Mouse (Mus musculus) heart, embryonic 10.5 days (tissue): ENCODE measurements around the gene Smim24. TPM values are rescaled to one million over a fixed set of nuclear protein-coding genes. Genes with fewer than 3 reads are reported as not detected.
A peak's percentile ranks its signal among the peaks of the same experiment; 100 is the strongest.

ENCODE experiments used
- DNase-seq: peaks from one replicate; pipeline ENCODE4 v3.0.0-alpha.2; 2017; ENCODE audit warnings: low spot score
- H3K27ac ChIP-seq: fragments of 300-500 bp; sonication (generic); 2 replicates; pipeline ENCODE4 v1.5.1; 2016; ENCODE audit warnings: mild to moderate bottlenecking
- H3K27me3 ChIP-seq: fragments of 300-500 bp; sonication (generic); 2 replicates; pipeline ENCODE4 v1.6.1; 2016; ENCODE audit warnings: mild to moderate bottlenecking; ENCODE audit not compliant: poor library complexity, insufficient read depth, severe bottlenecking
- H3K36me3 ChIP-seq: fragments of 300-500 bp; sonication (generic); 2 replicates; pipeline ENCODE4 v1.6.1; 2016; ENCODE audit warnings: mild to moderate bottlenecking, moderate library complexity
- H3K4me1 ChIP-seq: fragments of 300-500 bp; sonication (generic); 2 replicates; pipeline ENCODE4 v1.6.1; 2016; ENCODE audit warnings: mild to moderate bottlenecking
- H3K4me3 ChIP-seq: fragments of 300-500 bp; sonication (generic); 2 replicates; pipeline ENCODE4 v1.5.1; 2016; ENCODE audit warnings: mild to moderate bottlenecking, moderate library complexity
- H3K9me3 ChIP-seq: fragments of 300-500 bp; sonication (generic); 2 replicates; pipeline ENCODE4 v1.6.1; 2016; ENCODE audit warnings: mild to moderate bottlenecking, moderate library complexity
- WGBS: fragments of 180-500 bp; shearing (Covaris S2); methylation state at CpG from one replicate; pipeline ENCODE4 v1.1.7; 2016; 5-methylcytosine and 5-hydroxymethylcytosine counted together
- polyA plus RNA-seq: library from polyadenylated mRNA; unstranded; fragments of >200 nt; fragmentation: Nextera tagmentation; extraction: Ambion mirVana; gene quantifications from 2 replicates; pipeline ENCODE4 v1.2.1, GENCODE M21; 2016

Gene Smim24
- polyA plus RNA-seq, 1 experiment from 2014 or later, result 4.0 TPM

DNA sequence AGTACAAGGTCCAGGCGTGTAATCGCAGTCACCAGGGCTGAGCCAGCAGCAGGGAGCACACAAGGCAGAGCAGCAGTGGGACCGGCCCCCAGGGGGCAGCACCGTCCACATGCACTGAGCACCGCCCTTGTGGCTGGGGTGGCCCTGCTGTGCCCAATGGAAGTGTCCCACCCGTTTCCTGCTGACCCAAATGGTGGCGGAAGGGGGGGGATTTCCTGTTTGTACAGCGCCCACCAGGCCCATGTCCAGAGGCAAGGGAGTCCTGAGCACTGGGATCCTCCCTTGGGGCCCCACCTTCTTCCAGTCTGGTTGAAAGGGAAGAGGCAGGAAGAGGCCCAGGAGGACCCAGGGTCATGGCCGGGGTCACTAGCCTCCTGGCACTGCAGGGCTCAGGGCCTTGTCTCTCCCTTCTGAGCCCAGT, 16.0 kb downstream of the Smim24 start:
- WGBS, result 10% methylated on average over 9 of the region's 9 CpGs
- H3K36me3 ChIP-seq, result peaks cover 25% of the 10 kb centered on the region

DNA sequence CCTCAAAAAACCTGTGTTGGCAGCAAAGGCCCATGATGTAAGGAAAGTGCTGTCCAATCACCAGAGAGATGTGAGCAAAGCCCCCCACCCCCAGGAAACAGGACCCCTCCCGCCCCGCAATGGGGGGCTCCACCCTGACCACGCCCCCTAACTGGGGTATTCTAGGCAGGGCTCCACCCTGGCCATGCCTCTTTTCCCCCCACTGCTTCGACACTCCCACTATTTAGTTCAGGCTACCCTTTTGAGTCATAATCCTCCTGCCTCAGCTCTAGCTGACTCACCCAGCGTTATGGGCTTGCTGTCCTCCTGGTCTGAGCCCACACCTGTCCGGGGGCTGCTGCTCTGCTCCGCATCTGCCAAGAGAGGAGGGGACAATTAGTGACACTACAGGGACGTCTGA, 16.5 kb downstream of the Smim24 start:
- 21% methylated on average over 8 of the region's 8 CpGs for WGBS
- Histone ChIP-seq H3K9me3 (no peaks in the 10 kb centered on the region), H3K4me1 (peaks cover 93% of the 10 kb centered on the region), H3K27ac (peak overlapping the region; percentile 86), H3K27me3 (peaks cover 45% of the 10 kb centered on the region), H3K4me3 (peak overlapping the region; percentile 54), H3K36me3 (peaks cover 20% of the 10 kb centered on the region)
- no peak for DNase-seq

More for the DNA sequence above, 16.0 kb downstream of the Smim24 start:
- Histone ChIP-seq H3K27ac (peak overlapping the region; percentile 86), H3K9me3 (no peaks in the 10 kb centered on the region), H3K4me1 (peaks cover 93% of the 10 kb centered on the region), H3K27me3 (peaks cover 49% of the 10 kb centered on the region), H3K4me3 (peak overlapping the region; percentile 54)
- peak; percentile 93 for DNase-seq

DNA sequence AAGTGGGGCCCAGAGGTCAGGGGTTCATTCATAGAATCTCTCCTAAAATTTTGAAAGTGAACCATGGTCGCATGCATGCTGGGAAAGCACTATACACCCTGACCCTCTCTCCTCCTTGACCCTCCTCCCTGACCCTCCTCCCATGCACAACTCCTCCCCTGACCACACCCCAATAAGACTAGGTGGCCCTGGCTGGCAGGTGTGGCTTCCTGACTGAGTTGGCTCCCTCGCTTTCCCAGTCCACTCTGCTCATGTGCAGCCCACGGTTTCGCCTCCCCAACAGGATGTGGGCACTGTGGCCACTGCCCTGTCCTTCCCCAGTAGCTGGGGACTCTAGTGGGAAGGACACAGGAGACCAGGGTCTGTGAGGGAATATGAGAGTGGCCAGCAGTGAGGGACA, 17.5 kb downstream of the Smim24 start:
- Histone ChIP-seq H3K36me3 (peaks cover 12% of the 10 kb centered on the region), H3K9me3 (no peaks in the 10 kb centered on the region), H3K27ac (peak overlapping the region; percentile 86), H3K4me1 (peaks cover 96% of the 10 kb centered on the region), H3K4me3 (no peak overlapping the region), H3K27me3 (peaks cover 35% of the 10 kb centered on the region)
- WGBS, result 58% methylated on average over 4 of the region's 4 CpGs
- DNase-seq, result no peak

DNA sequence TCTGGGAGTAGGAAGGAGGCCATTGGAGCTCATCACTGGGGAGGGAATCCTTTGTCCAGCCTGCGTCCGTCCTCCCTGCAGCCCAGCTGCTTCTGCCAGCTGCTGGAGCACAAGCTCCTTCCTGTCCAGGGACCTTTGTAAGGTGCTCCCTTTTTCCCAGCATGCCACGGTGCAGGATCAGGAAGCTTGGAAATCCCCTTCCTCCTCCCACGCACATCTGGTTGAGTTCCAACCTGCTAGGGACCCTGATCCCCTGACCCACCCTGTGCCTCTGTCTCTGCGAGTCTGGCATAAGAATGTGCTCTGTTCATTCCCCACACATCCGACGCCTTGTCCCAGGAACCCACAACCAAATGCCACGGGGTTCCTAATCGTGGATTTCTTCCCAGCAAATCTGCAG, 18.1 kb downstream of the Smim24 start:
- 70% methylated on average over 9 of the region's 9 CpGs for WGBS
- H3K4me3 ChIP-seq, result no peak overlapping the region

DNA sequence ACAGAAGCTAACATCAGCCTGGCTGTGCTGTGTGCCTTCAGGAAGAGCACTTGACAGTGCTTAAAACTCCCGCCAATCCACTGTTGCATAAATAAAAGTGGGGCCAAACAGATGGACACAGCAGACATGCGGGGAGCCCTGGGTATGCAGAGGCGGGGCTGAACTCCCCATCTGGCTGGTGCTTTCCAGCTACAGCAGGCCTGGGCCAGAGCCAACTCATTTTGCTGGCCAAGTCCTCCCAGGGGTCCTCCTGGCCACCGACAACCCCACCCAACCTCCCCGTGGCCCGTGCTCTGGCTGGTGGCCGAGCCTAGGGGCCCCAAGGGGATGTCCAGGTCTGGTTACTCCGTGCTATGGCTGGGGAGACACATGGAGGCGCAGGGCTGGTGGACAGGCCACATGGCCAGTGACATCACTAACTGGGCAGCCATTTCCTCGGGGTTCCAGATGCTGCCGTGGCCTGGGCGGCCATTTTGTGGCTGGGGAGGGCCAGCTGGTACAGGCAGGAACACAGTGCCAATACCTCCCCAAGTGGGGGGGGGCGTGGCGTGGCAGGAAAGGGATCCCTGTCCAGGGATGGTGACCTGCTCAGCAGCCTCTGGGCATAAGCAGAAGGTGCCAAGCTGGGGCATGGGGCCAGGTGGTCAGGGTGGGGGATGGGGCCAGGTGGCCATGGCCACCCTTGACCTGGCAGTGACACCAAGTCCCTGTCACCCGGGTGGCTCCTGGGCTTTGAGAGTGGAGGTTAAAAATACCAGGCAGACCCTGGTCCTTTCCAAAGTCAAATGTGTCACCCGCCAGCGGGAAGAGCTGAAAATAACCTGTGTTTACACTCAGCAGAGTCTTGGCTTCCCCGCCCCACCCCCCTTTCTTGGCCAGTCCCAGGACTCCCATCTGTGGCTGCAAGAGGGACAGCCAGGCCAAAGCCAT, 18.9 kb downstream of the Smim24 start:
- Histone ChIP-seq H3K27me3 (peaks cover 21% of the 10 kb centered on the region), H3K9me3 (no peaks in the 10 kb centered on the region), H3K4me1 (peaks cover 100% of the 10 kb centered on the region), H3K36me3 (peaks cover 4% of the 10 kb centered on the region; the same call in 1 of the 2 replicates), H3K27ac (peak overlapping the region; percentile 86), H3K4me3 (peak overlapping the region; percentile 35)
- 60% methylated on average over 18 of the region's 18 CpGs for WGBS
- DNase-seq, result no peak

More for the DNA sequence above, 18.1 kb downstream of the Smim24 start:
- DNase-seq, result no peak
- Histone ChIP-seq H3K27me3 (peaks cover 28% of the 10 kb centered on the region), H3K9me3 (no peaks in the 10 kb centered on the region), H3K27ac (peak overlapping the region; percentile 86), H3K4me1 (peaks cover 100% of the 10 kb centered on the region), H3K36me3 (peaks cover 6% of the 10 kb centered on the region)

DNA sequence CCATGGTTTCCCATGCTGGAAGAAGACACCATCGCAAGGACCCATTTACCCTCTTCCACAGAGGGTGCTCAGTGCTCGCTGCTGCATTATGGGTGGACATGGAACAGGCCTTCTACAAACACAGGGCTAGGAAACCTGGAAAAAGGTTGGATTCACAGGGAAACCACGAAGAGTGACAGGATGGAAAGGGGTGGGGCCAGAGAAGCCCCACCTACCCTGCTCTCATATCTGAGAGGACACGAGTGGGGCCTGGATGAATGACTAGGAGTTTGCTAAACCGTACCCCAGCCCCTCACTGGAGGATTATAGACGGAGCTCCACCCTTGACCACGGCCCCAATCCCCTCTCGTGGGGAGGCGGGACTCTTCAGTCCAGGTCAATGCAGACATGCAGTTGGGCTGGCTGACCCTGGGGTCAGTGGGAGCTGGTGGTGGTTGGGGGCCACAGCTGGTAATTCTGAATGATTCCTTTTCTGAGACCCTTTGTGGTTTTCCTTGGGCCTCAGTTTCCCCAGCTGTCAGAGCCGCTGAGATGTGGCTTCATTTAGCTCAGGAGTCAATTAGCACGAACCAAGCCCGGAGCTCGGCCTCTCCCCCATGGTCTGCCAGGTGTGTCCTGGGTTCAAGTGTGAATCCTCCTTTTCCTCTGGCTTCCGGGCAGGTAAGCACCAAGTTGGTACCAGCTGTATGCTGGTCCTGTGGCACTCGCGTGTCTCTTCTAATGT, 19.9 kb downstream of the Smim24 start:
- DNase-seq, result no peak
- Histone ChIP-seq H3K27ac (peak overlapping the region; percentile 86), H3K4me3 (0 out of 2 replicates have a peak overlapping the region, but pooled peaks have one; percentile 35), H3K27me3 (peaks cover 19% of the 10 kb centered on the region), H3K36me3 (no peaks in the 10 kb centered on the region), H3K4me1 (peaks cover 100% of the 10 kb centered on the region), H3K9me3 (no peaks in the 10 kb centered on the region)
- 73% methylated on average over 16 of the region's 16 CpGs for WGBS

DNA sequence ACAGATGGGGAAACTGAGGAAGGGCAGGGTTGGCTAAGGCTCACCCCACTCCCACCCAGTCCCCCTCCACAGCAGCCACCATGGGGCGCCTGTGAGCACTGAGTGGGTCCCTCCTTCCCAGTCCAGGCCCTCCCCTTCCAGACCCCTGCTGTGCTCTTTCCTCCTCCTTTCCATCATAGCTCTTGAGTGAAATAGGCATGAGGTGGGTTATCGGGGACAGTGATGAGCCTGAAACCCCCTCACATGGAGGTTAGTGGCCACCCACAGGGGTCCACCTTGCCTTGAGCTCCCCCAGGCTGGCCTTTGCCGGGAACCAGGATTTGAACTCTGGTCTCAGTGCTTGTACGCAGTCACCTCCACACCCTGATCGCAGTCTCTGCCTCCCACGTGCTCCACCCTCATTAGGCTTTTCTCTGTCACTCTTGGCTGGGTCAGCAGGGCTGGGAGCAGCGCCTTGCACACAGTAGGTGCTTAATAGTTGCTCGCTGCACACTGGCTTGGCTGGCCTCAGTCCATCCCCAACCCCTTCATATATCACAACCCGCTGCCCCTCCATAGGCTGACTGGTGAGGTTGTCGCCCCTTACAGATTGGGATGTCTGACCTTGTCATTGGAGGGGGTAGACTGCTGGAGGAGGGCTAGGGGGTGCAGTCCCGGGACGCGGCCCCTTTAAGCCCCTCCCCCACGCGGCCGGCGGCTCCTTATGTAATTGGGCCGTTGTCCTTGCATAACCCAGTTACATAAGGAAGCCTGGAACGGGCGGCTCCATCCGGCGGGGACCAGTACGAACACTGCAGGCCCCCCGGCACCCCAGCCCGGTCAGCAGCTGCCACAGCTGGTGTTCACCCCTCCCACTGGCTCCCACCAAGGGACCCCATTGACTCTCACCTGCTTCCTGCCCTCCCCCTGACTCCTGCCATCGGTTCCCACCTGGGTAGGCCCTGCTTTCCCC, 20.7 kb downstream of the Smim24 start:
- Histone ChIP-seq H3K4me1 (peaks cover 100% of the 10 kb centered on the region), H3K4me3 (peak overlapping the region; percentile 39), H3K27me3 (peaks cover 17% of the 10 kb centered on the region), H3K27ac (peak overlapping the region; percentile 86), H3K9me3 (no peaks in the 10 kb centered on the region), H3K36me3 (no peaks in the 10 kb centered on the region)
- no peak for DNase-seq
- WGBS, result 28% methylated on average over 26 of the region's 26 CpGs

DNA sequence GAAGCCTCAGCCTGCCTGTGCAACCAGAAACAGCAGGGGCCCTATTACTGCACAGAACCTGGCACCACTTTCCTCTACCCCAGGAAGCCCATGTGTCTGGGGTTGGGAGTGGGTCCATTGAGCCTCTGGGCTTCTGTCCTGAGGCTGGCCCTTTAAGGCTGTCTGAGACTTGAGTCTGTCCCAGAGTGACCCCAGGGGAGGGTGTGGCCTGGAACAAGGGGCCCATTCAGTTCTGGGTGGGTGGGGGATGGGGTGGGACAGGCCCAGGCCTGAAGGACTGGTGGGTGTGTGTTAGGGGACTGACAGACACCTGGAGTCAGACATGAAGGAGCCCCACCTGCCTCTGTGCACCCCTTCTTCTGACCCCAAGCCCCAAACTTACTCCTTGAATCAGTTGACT, 21.8 kb downstream of the Smim24 start:
- Histone ChIP-seq H3K27ac (peak overlapping the region; percentile 86), H3K27me3 (peaks cover 21% of the 10 kb centered on the region), H3K9me3 (no peaks in the 10 kb centered on the region), H3K4me1 (peaks cover 97% of the 10 kb centered on the region), H3K4me3 (no peak overlapping the region), H3K36me3 (peaks cover 1% of the 10 kb centered on the region; the same call in 1 of the 2 replicates)
- DNase-seq, result no peak

DNA sequence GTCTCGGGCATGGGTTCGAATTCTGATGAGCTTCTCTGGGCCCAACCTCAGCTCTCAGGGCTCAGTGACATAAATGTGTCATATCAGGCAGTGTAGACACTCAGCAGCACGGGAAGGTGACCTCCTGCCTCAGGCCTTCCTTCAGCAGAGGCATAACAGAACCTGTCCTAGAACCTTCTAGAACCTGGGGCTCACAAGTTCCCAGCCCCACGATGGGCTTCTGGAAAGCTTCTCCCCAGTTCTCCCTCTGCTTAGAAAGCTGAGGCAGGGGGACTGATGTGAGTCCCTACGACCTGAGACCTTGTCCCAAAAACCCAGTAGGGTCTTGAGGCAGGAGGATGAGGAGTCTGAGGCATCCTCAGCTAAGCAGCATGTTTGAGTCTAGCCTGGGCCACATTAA, 22.3 kb downstream of the Smim24 start:
- Histone ChIP-seq H3K27me3 (peaks cover 25% of the 10 kb centered on the region), H3K4me1 (peaks cover 96% of the 10 kb centered on the region), H3K36me3 (peaks cover 6% of the 10 kb centered on the region; the same call in 1 of the 2 replicates), H3K9me3 (no peaks in the 10 kb centered on the region), H3K4me3 (no peak overlapping the region), H3K27ac (peak overlapping the region; percentile 86)
- 76% methylated on average over 5 of the region's 5 CpGs for WGBS
- DNase-seq, result no peak

DNA sequence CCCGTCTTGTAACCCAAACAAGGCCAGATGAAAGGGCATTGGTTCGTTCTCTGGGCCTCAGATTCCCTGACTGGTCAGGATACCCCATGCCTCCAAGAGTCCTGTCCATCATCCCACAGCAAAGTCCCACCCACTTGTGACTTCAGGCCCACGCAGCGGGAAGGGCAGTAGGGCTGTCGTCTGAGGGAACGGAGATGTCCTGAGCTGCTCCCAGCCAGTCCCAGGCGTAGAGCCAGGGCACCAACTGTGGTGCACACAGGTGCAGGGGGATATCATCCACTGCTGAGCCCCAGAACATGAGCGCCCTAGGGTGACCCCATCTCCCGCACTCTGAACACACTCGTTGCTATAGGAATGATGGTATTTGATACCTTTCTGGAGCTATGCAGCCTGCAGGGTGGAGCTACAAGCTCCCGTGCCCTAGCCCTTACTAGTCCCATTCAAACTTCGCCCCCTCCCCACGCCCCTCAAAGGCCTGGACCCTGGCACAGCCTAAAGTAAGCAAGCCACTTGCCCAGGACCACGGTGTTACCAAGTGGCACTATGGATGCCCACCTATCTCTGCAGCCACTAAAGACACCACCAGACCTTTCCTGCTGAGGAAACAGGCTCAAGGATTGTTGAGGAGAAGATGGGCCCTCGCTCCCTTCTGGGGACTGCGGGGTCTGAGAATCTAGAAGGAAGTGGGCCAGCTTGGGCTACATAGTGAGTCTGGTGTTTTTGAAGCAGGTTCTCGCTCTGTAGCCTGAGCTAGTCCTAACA, 22.9 kb downstream of the Smim24 start:
- Histone ChIP-seq H3K27ac (peak overlapping the region; percentile 86; the same call in 1 of the 2 replicates), H3K36me3 (peaks cover 9% of the 10 kb centered on the region; the same call in 1 of the 2 replicates), H3K27me3 (peaks cover 31% of the 10 kb centered on the region), H3K4me3 (no peak overlapping the region), H3K4me1 (peaks cover 94% of the 10 kb centered on the region), H3K9me3 (no peaks in the 10 kb centered on the region)
- no peak for DNase-seq
- WGBS, result 63% methylated on average over 17 of the region's 17 CpGs

DNA sequence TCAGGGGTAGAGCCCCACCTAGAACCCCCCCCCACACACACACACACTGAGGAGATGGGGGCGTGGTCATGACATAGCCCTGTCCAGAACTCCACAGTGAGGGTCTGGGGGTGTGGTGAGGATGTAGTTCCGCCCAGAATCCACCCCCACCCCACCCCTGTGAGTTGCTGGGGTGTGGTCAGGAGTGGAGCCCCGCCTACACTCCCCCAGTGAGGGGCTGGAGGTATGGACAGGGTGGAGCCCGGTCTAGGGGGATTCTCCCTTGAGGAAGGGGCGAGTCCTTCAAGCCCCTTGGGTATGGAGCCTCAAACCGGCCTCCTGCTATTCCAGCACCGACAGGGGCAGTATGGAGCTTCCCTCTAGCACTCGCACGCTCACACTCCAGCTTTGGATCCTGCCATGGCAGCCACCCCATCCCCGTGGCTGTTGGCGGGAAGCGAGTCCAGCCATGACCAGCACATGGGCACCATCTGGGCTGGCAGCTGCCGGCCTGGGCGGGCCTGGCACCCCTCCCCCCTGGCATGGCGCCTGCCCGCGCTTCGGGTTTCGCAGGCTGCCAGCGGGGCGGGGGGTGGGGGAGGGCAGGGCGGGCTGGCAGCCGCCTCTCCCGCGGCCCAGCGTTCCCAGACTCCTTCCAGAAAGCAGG, 23.9 kb downstream of the Smim24 start:
- H3K4me3 ChIP-seq, result peak overlapping the region; percentile 61
- peaks cover 84% of the 10 kb centered on the region for H3K4me1 ChIP-seq
- no peaks in the 10 kb centered on the region for H3K9me3 ChIP-seq
- H3K27ac ChIP-seq, result peak overlapping the region; percentile 86
- H3K36me3 ChIP-seq, result peaks cover 9% of the 10 kb centered on the region; the same call in 1 of the 2 replicates
- 2% methylated on average over 23 of the region's 26 CpGs for WGBS
- peaks cover 41% of the 10 kb centered on the region for H3K27me3 ChIP-seq
- peak; percentile 89 for DNase-seq
